Mouse (Mus musculus) ovary, postnatal 10 days (tissue): Measurements from ENCODE around the gene Qdpr.
A peak's percentile ranks its signal among the peaks of the same experiment; 100 is the strongest.

Experiments
- DNase-seq: peaks from one replicate; pipeline ENCODE4 v3.0.0; 2022; ENCODE audit warnings: low spot score

Gene Qdpr

GRCm38 (mm10) chr5:45449831-45450716 is at the start of gene Qdpr:
TSS of gene Qdpr (minus strand) at chr5:45450236.
- peak; percentile 57 for DNase-seq

- DNase-seq, result no peak
Measured at GRCm38 (mm10) chr5:45497564-45497963, 47.5 kb upstream of the Qdpr start.

- DNase-seq, result no peak
Measured at GRCm38 (mm10) chr5:45496930-45497550, 47.0 kb upstream of the Qdpr start.

GRCm38 (mm10) chr5:45496479-45496878 is 46.4 kb upstream of the Qdpr start:
- DNase-seq, result no peak

- no peak for DNase-seq
Measured at GRCm38 (mm10) chr5:45496042-45496441, 46.0 kb upstream of the Qdpr start.

GRCm38 (mm10) chr5:45495429-45495975 is 45.5 kb upstream of the Qdpr start:
- DNase-seq, result no peak

- no peak for DNase-seq
Measured at GRCm38 (mm10) chr5:45494093-45494755, 44.2 kb upstream of the Qdpr start.

GRCm38 (mm10) chr5:45493191-45494092 is 43.4 kb upstream of the Qdpr start, which contains the start of gene Lap3:
TSS of gene Lap3 (plus strand) at chr5:45493374.
- peak; percentile 93 for DNase-seq

- DNase-seq, result no peak
Measured at GRCm38 (mm10) chr5:45491776-45492175, 41.7 kb upstream of the Qdpr start.

- no peak for DNase-seq
Measured at GRCm38 (mm10) chr5:45483654-45484053, 33.6 kb upstream of the Qdpr start.

GRCm38 (mm10) chr5:45482607-45483006 is 32.6 kb upstream of the Qdpr start:
- DNase-seq, result no peak

GRCm38 (mm10) chr5:45481125-45481524 is 31.1 kb upstream of the Qdpr start:
- DNase-seq, result no peak

- DNase-seq, result no peak
Measured at GRCm38 (mm10) chr5:45480066-45480465, 30.0 kb upstream of the Qdpr start.

- no peak for DNase-seq
Measured at GRCm38 (mm10) chr5:45477601-45478000, 27.6 kb upstream of the Qdpr start.

GRCm38 (mm10) chr5:45476288-45476687 is 26.3 kb upstream of the Qdpr start:
- no peak for DNase-seq

- DNase-seq, result no peak
Measured at GRCm38 (mm10) chr5:45475771-45476170, 25.7 kb upstream of the Qdpr start.

GRCm38 (mm10) chr5:45474758-45475157 is 24.7 kb upstream of the Qdpr start:
- no peak for DNase-seq

- no peak for DNase-seq
Measured at GRCm38 (mm10) chr5:45474215-45474614, 24.2 kb upstream of the Qdpr start.

GRCm38 (mm10) chr5:45473521-45473920 is 23.5 kb upstream of the Qdpr start:
- no peak for DNase-seq

GRCm38 (mm10) chr5:45472880-45473450 is 22.9 kb upstream of the Qdpr start:
- DNase-seq, result no peak

- no peak for DNase-seq
Measured at GRCm38 (mm10) chr5:45454456-45454855, 4.4 kb upstream of the Qdpr start.
